Comparison of ENCODE assay signal across 20 mouse cellular contexts in the genomic region with DNA sequence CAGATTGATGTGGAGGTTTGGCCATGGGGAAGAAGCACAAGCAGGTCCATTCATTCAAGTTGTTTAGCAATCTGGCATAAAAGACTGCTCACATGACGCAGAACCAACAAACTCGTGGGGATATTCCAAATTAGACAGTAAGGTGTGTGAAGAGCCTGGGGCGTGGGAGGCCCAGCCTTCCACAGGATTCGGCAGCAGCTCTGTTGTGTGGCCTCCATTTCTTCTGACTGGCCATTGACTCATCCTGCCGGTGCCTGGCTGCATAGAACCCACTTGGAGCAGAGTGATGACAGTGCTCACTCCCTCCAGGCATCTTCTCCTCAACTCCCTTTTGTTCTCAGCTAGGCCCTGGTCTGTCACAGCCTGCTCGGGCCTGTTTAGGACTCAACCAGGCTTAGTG.
A peak's percentile ranks its signal among the peaks of the same experiment; 100 is the strongest.
DNase-seq lines count a peak whose midpoint lies in the region; ATAC-seq lines count a peak whose summit lies in the region.
"Had no signal": no experiment of that assay in that cellular context is flagged by ENCODE, and none has a peak within 500 bp of the region (broad histone marks: within the 10 kb centered on the region; RNA-seq: fewer than 3 reads in every experiment).

No protein-coding gene starts in this region.

- H3K27me3 ChIP-seq in limb, embryonic 15.5 days = no peaks in the 10 kb centered on the region
- H3K27me3 ChIP-seq in limb, embryonic 10.5 days (ENCODE audit: low read depth, poor library complexity, severe bottlenecking) = no peaks in the 10 kb centered on the region
- H3K27me3 ChIP-seq: embryonic facial prominence, embryonic 12.5 days; limb, embryonic 12.5 days; neural tube, embryonic 13.5 days; Patski had no signal

- H3K4me1 ChIP-seq in limb, embryonic 15.5 days = peaks cover 20% of the 10 kb centered on the region
- H3K4me1 ChIP-seq in limb, embryonic 10.5 days = peaks cover 4% of the 10 kb centered on the region; the same call in 1 of the 2 replicates
- H3K4me1 ChIP-seq: neural tube, embryonic 13.5 days had no signal

- H3K9me3 ChIP-seq in limb, embryonic 15.5 days = no peaks in the 10 kb centered on the region
- H3K9me3 ChIP-seq in limb, embryonic 10.5 days (replicated peaks) = no peaks in the 10 kb centered on the region
- H3K9me3 ChIP-seq: embryonic facial prominence, embryonic 12.5 days; neural tube, embryonic 13.5 days had no signal

- no peak; the same call in 1 of the 2 replicates for ATAC-seq in limb, embryonic 15.5 days (ENCODE audit: insufficient number of reproducible peaks, low FRiP score, low TSS enrichment, low read depth)
- ATAC-seq: forebrain, embryonic 16.5 days; hindbrain, embryonic 16.5 days; intestine, postnatal 0 days; Patski had no signal

- H3K27ac ChIP-seq in limb, embryonic 15.5 days = peak overlapping the region; percentile 33; the same call in 1 of the 2 replicates
- H3K27ac ChIP-seq in limb, embryonic 10.5 days = no peak overlapping the region; the same call in 1 of the 2 replicates
- H3K27ac ChIP-seq: embryonic facial prominence, embryonic 12.5 days; limb, embryonic 12.5 days; neural tube, embryonic 13.5 days had no signal

- no peak overlapping the region for H3K9ac ChIP-seq in limb, embryonic 15.5 days
- H3K9ac ChIP-seq: embryonic facial prominence, embryonic 12.5 days; limb, embryonic 12.5 days; neural tube, embryonic 13.5 days had no signal

- H3K36me3 ChIP-seq in limb, embryonic 15.5 days = no peaks in the 10 kb centered on the region
- H3K36me3 ChIP-seq in limb, embryonic 10.5 days = no peaks in the 10 kb centered on the region
- H3K36me3 ChIP-seq: embryonic facial prominence, embryonic 12.5 days; limb, embryonic 12.5 days; neural tube, embryonic 13.5 days had no signal

- H3K4me2 ChIP-seq in limb, embryonic 15.5 days = no peak overlapping the region
- H3K4me2 ChIP-seq: embryonic facial prominence, embryonic 12.5 days; limb, embryonic 12.5 days; neural tube, embryonic 13.5 days had no signal

- DNase-seq in adrenal gland, adult 2 months = peak; percentile 74
- no peak for DNase-seq in adrenal gland, postnatal 4 days (ENCODE audit: low spot score in 2 of 2)
- no peak for DNase-seq in limb, embryonic 10.5 days (ENCODE audit: low spot score)
- DNase-seq in brain, adult 2 months (ENCODE audit: low read depth, low spot score) = peak; percentile 61
- DNase-seq in fibroblast of lung, adult 2 months (ENCODE audit: low read depth) = peak; percentile 64
- DNase-seq in urinary bladder, adult 18-20 months (ENCODE audit: low spot score in 2 of 2) = no peak
- DNase-seq in spleen, postnatal 10 days (ENCODE audit: low spot score in 2 of 2) = no peak
- DNase-seq: cerebellum, adult 18-20 months; gastrocnemius, postnatal 10 days; heart, postnatal 14 days; kidney, postnatal 14 days; right cerebral cortex, postnatal 4 days had no signal

- WGBS in limb, embryonic 15.5 days = 55% methylated on average over 6 of the region's 6 CpGs
- 78% methylated on average over 6 of the region's 6 CpGs for WGBS in limb, embryonic 10.5 days

- H3K4me3 ChIP-seq in limb, embryonic 15.5 days = no peak overlapping the region
- no peak overlapping the region for H3K4me3 ChIP-seq in limb, embryonic 10.5 days
- H3K4me3 ChIP-seq: embryonic facial prominence, embryonic 12.5 days; limb, embryonic 12.5 days; neural tube, embryonic 13.5 days had no signal

Comparison
In these comparisons a context has a peak if more than half of its experiments do, and no peak if none do; other contexts are left out.
1. DNase-seq: peak in adrenal gland, adult 2 months (single experiment), brain, adult 2 months (single experiment) and fibroblast of lung, adult 2 months (single experiment); none in adrenal gland, postnatal 4 days (0 of 2), limb, embryonic 10.5 days (single experiment), urinary bladder, adult 18-20 months (0 of 2) and spleen, postnatal 10 days (0 of 2).